Mouse (Mus musculus) liver, embryonic 14.5 days (tissue): ENCODE data around the gene Cks1b.

ENCODE experiments used
- CTCF ChIP-seq: IDR thresholded peaks from 2 replicates; pipeline ENCODE4 v1.5.1; 2016; ENCODE audit warnings: antibody characterized with exemption, low read depth, control low read depth
- EP300 ChIP-seq: IDR thresholded peaks from 2 replicates; pipeline ENCODE4 v1.6.1; 2016; ENCODE audit warnings: antibody characterized with exemption, low read depth

DNA sequence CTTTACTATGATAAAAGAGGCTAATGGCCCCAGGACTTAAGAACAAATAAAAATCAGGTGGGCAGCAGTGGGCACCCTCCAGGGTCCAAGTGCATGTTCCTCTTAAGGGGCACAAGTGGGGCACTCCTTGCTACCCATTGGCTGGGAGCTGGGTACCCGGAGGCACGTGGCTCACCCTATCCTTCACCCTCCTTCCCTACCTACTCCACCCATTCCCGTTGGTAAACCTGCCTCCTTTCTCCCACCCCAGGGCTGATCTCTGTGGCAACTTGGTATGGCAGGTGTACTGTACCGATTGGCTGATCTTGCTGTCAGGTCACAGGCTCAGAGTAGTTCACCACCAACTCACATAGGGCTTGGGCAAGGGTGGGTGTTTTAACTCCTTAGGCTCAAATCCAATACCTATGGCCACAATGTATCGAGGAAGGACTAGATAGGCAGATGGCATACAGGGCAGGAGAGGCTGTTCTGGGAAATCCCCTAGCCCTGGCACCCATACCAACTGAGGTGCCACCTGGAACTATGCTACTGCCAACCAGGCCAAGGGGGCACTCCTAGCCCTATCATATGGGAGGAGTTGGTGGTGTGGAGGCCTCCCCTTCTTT, 34.4 kb downstream of the Cks1b start:
- no peak for TF ChIP-seq CTCF
- TF ChIP-seq EP300: no peak
